ENCODE assay signal across 17 mouse cellular contexts in the genomic region with DNA sequence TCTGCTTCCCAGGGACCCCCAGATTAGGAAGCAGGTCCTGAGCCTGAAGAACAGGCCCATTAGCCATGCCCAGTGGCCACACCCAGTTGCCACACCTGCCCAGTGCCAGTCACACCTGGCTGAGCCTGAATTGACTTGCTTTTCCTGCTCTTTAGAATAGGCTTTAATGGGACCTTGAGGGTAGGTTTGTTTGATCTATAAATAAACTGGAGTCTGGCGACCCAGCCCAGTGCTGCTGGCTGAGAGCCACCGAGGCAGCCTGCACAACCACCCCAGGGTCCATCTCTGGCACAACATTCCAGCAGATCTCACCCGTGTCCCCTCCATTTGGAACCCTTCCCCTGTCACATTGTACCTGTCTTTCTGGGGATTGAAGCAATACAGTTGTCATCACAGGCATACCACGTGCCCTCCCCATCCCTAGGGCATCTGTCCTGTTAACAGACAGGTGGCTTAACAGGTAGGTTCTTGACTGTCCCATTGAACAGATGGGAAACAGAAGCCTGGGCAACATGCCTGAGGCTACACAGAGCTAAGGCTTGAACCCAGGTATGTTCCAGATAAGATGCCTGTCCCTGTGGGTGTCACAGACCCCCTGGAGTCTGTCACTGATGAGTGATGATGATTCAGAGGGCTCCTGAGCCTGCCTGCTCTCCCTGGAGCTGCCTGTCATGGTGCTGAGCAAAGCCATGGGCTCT.
DNase-seq lines count a peak whose midpoint lies in the region; ATAC-seq and TF ChIP-seq lines count a peak whose summit lies in the region.
"Had no signal": no experiment of that assay in that cellular context is flagged by ENCODE, and none has a peak within 500 bp of the region (broad histone marks: within the 10 kb centered on the region; RNA-seq: fewer than 3 reads in every experiment).

No protein-coding gene starts in this region.

- H3K9ac ChIP-seq in intestine, embryonic 16.5 days (ENCODE audit: low read depth, low read length): 0 out of 2 replicates have a peak overlapping the region, but pooled peaks have one; percentile 19
- H3K9ac ChIP-seq: liver, embryonic 14.5 days; midbrain, embryonic 12.5 days had no signal

- peaks cover 68% of the 10 kb centered on the region for H3K4me1 ChIP-seq in heart, embryonic 10.5 days
- H3K4me1 ChIP-seq in intestine, embryonic 16.5 days (ENCODE audit: control insufficient read depth, insufficient read depth, low read length): peaks cover 57% of the 10 kb centered on the region

- no peak for TF ChIP-seq CTCF in layer of hippocampus, adult 2 months (conservative IDR thresholded peaks at IDR 0.05)

- peak; percentile 17 for ATAC-seq in intestine, embryonic 16.5 days
- ATAC-seq: forebrain, embryonic 16.5 days had no signal

- no peaks in the 10 kb centered on the region for H3K36me3 ChIP-seq in heart, embryonic 10.5 days
- H3K36me3 ChIP-seq in intestine, embryonic 16.5 days (ENCODE audit: control insufficient read depth, insufficient read depth, low read length): no peaks in the 10 kb centered on the region
- H3K36me3 ChIP-seq: midbrain, embryonic 12.5 days had no signal

- 36% methylated on average over 4 of the region's 4 CpGs for WGBS in heart, embryonic 10.5 days
- 43% methylated on average over 4 of the region's 4 CpGs for WGBS in intestine, embryonic 16.5 days

- H3K4me2 ChIP-seq in intestine, embryonic 16.5 days (ENCODE audit: low read depth, low read length): no peak overlapping the region
- H3K4me2 ChIP-seq: midbrain, embryonic 12.5 days had no signal

- intact Hi-C loops in heart, postnatal 36 days (cut with DNase I): no loop called here

- 0 out of 2 replicates have a peak overlapping the region, but pooled peaks have one; percentile 60 for H3K27ac ChIP-seq in heart, embryonic 10.5 days
- peak overlapping the region; percentile 93 for H3K27ac ChIP-seq in layer of hippocampus, adult 2 months
- peak overlapping the region; percentile 68 for H3K27ac ChIP-seq in intestine, embryonic 16.5 days (ENCODE audit: low read length)
- H3K27ac ChIP-seq: liver, embryonic 14.5 days; midbrain, embryonic 12.5 days had no signal

- peaks cover 39% of the 10 kb centered on the region for H3K27me3 ChIP-seq in heart, embryonic 10.5 days (ENCODE audit: insufficient read depth, poor library complexity, severe bottlenecking)
- no peaks in the 10 kb centered on the region for H3K27me3 ChIP-seq in intestine, embryonic 16.5 days (replicated peaks; ENCODE audit: control insufficient read depth, insufficient read depth, low read length)

- H3K4me3 ChIP-seq in heart, embryonic 10.5 days: no peak overlapping the region
- H3K4me3 ChIP-seq in layer of hippocampus, adult 2 months: no peak overlapping the region
- no peak overlapping the region for H3K4me3 ChIP-seq in intestine, embryonic 16.5 days (ENCODE audit: low read length)
- H3K4me3 ChIP-seq: midbrain, embryonic 12.5 days had no signal

- no peaks in the 10 kb centered on the region for H3K9me3 ChIP-seq in heart, embryonic 10.5 days
- H3K9me3 ChIP-seq in intestine, embryonic 16.5 days (ENCODE audit: control insufficient read depth, low read length): no peaks in the 10 kb centered on the region
- H3K9me3 ChIP-seq: midbrain, embryonic 12.5 days had no signal

- DNase-seq in heart, embryonic 10.5 days (ENCODE audit: low spot score): no peak
- no peak for DNase-seq in heart, postnatal 36 days
- DNase-seq in layer of hippocampus, adult 2 months (ENCODE audit: low spot score in 2 of 2): no peak
- DNase-seq in layer of hippocampus, postnatal 14 days (ENCODE audit: low spot score in 2 of 2): no peak
- peak; percentile 52 for DNase-seq in lung, postnatal 36 days
- no peak for DNase-seq in retina, postnatal 1 day
- DNase-seq in spleen, postnatal 10 days (ENCODE audit: low spot score in 2 of 2): no peak
- DNase-seq: cerebellum, adult 9-10 months; embryo, embryonic 11 days; gastrocnemius, postnatal 14 days; heart, postnatal 14 days; right cerebral cortex, postnatal 25 days; thymus, postnatal 4 days had no signal
